Comparison of ENCODE assay signal across 29 mouse cellular contexts in genomic region chr11:7179276-7179675, GRCm38 (mm10). TPM values are rescaled to one million over a fixed set of nuclear protein-coding genes. Genes with fewer than 3 reads are reported as not detected.
DNase-seq lines count a peak whose midpoint lies in the region; ATAC-seq lines count a peak whose summit lies in the region.
"Had no signal": no experiment of that assay in that cellular context is flagged by ENCODE, and none has a peak within 500 bp of the region (broad histone marks: within the 10 kb centered on the region; RNA-seq: fewer than 3 reads in every experiment).

No protein-coding gene starts in this region.

- 44% methylated on average over 2 of the region's 2 CpGs for WGBS in lung, embryonic 16.5 days
- WGBS in intestine, embryonic 15.5 days = 64% methylated on average over 2 of the region's 2 CpGs
- 69% methylated on average over 2 of the region's 2 CpGs for whole genome bisulfite sequencing in stomach, embryonic 16.5 days

- H3K9me3 ChIP-seq in lung, embryonic 16.5 days (ENCODE audit: control insufficient read depth, low read length) = no peaks in the 10 kb centered on the region
- H3K9me3 ChIP-seq in intestine, embryonic 15.5 days = no peaks in the 10 kb centered on the region
- no peaks in the 10 kb centered on the region for H3K9me3 ChIP-seq in stomach, embryonic 16.5 days (replicated peaks; ENCODE audit: control insufficient read depth, low read length)
- H3K9me3 ChIP-seq: forebrain, embryonic 10.5 days; forebrain, embryonic 13.5 days; heart, embryonic 10.5 days; heart, embryonic 13.5 days had no signal

- no peaks in the 10 kb centered on the region for H3K27me3 ChIP-seq in lung, embryonic 16.5 days (ENCODE audit: control insufficient read depth, insufficient read depth, low read depth, low read length)
- no peaks in the 10 kb centered on the region for H3K27me3 ChIP-seq in intestine, embryonic 15.5 days (replicated peaks)
- H3K27me3 ChIP-seq in stomach, embryonic 16.5 days (ENCODE audit: control insufficient read depth, insufficient read depth, low read length) = no peaks in the 10 kb centered on the region
- H3K27me3 ChIP-seq: forebrain, embryonic 13.5 days; heart, embryonic 13.5 days had no signal

- H3K9ac ChIP-seq in lung, embryonic 16.5 days (ENCODE audit: low read length) = no peak overlapping the region
- no peak overlapping the region for H3K9ac ChIP-seq in intestine, embryonic 15.5 days
- no peak overlapping the region for H3K9ac ChIP-seq in stomach, embryonic 16.5 days (ENCODE audit: low read length)
- H3K9ac ChIP-seq: forebrain, embryonic 13.5 days; heart, embryonic 13.5 days; hindbrain, embryonic 14.5 days had no signal

- H3K4me3 ChIP-seq in lung, embryonic 16.5 days (ENCODE audit: low read length) = no peak overlapping the region
- no peak overlapping the region for H3K4me3 ChIP-seq in intestine, embryonic 15.5 days (replicated peaks)
- no peak overlapping the region for H3K4me3 ChIP-seq in stomach, embryonic 16.5 days (replicated peaks; ENCODE audit: low read length)
- H3K4me3 ChIP-seq: forebrain, embryonic 10.5 days; forebrain, embryonic 13.5 days; heart, adult 2 months; heart, embryonic 10.5 days; heart, embryonic 13.5 days had no signal

- no peak for ATAC-seq in lung, embryonic 16.5 days (ENCODE audit: low read depth)
- ATAC-seq in intestine, embryonic 15.5 days = peak; percentile 71
- ATAC-seq in stomach, embryonic 16.5 days (ENCODE audit: insufficient read depth, low FRiP score) = peak; percentile 50; the same call in 1 of the 2 replicates
- ATAC-seq: activated CD4-positive, CD25-positive, alpha-beta regulatory T cell, adult 4 months; forebrain, embryonic 13.5 days; forebrain, embryonic 16.5 days had no signal

- no peaks in the 10 kb centered on the region for H3K36me3 ChIP-seq in lung, embryonic 16.5 days (ENCODE audit: control insufficient read depth, insufficient read depth, low read length)
- no peaks in the 10 kb centered on the region for H3K36me3 ChIP-seq in intestine, embryonic 15.5 days
- H3K36me3 ChIP-seq in stomach, embryonic 16.5 days (ENCODE audit: control insufficient read depth, insufficient read depth, low read length) = no peaks in the 10 kb centered on the region
- H3K36me3 ChIP-seq: forebrain, embryonic 10.5 days; heart, embryonic 10.5 days; heart, embryonic 13.5 days had no signal

- 0 out of 2 replicates have a peak overlapping the region, but pooled peaks have one; percentile 53 for H3K27ac ChIP-seq in lung, embryonic 16.5 days (ENCODE audit: low read length)
- H3K27ac ChIP-seq in intestine, embryonic 15.5 days = no peak overlapping the region
- H3K27ac ChIP-seq in stomach, embryonic 16.5 days (ENCODE audit: low read length) = no peak overlapping the region
- H3K27ac ChIP-seq: forebrain, embryonic 10.5 days; forebrain, embryonic 13.5 days; heart, adult 2 months; heart, embryonic 10.5 days; heart, embryonic 13.5 days; hindbrain, embryonic 14.5 days had no signal

- peak; percentile 3 for DNase-seq in cerebellum, adult 9-10 months
- no peak for DNase-seq in cerebellum, adult 18-20 months
- no peak for DNase-seq in lung, postnatal 10 days
- no peak for DNase-seq in kidney, postnatal 14 days
- no peak for DNase-seq in cerebellum, adult 8-10 months
- DNase-seq: adrenal gland, adult 8-10 months; adrenal gland, postnatal 25 days; cerebellum, adult 11-12 months; cerebellum, postnatal 10 days; gastrocnemius, postnatal 10 days; gastrocnemius, postnatal 36 days; heart, adult 2 months; heart, postnatal 14 days; heart, postnatal 4 days had no signal

- H3K4me2 ChIP-seq in lung, embryonic 16.5 days (ENCODE audit: low read depth, low read length) = no peak overlapping the region
- no peak overlapping the region for H3K4me2 ChIP-seq in intestine, embryonic 15.5 days (replicated peaks)
- no peak overlapping the region for H3K4me2 ChIP-seq in stomach, embryonic 16.5 days (ENCODE audit: low read depth, low read length)
- H3K4me2 ChIP-seq: forebrain, embryonic 13.5 days; heart, embryonic 13.5 days; hindbrain, embryonic 14.5 days had no signal

- H3K4me1 ChIP-seq in lung, embryonic 16.5 days (replicated peaks; ENCODE audit: control insufficient read depth, insufficient read depth, low read length) = peaks cover 4% of the 10 kb centered on the region; the same call in 1 of the 2 replicates
- H3K4me1 ChIP-seq in intestine, embryonic 15.5 days (replicated peaks) = no peaks in the 10 kb centered on the region
- H3K4me1 ChIP-seq in stomach, embryonic 16.5 days (ENCODE audit: control insufficient read depth, insufficient read depth, low read length) = no peaks in the 10 kb centered on the region
- H3K4me1 ChIP-seq: heart, embryonic 10.5 days had no signal

RNA-seq across cellular contexts. Expression of gene Gm11985, which starts 9.1 kb away (rescaled TPM):
- 0.15 TPM in 1 of 2 replicates, not detected in the other for polyA plus RNA-seq in lung, embryonic 16.5 days (2015; fragmentation: Nextera tagmentation; extraction: Ambion mirVana)
- not detected in 2 replicates for polyA plus RNA-seq in intestine, embryonic 15.5 days (2015; fragmentation: Nextera tagmentation; extraction: Ambion mirVana)
- not detected in 2 replicates for polyA plus RNA-seq in stomach, embryonic 16.5 days (2015; fragmentation: Nextera tagmentation; extraction: Ambion mirVana)
- polyA plus RNA-seq: activated CD4-positive, CD25-positive, alpha-beta regulatory T cell, adult 4 months; brain, embryonic 14.5 days; embryonic facial prominence, embryonic 11.5 days; embryonic facial prominence, embryonic 14.5 days; forebrain, embryonic 10.5 days; forebrain, embryonic 13.5 days; forebrain, embryonic 16.5 days; heart, adult 2 months; heart, embryonic 13.5 days; heart, embryonic 16.5 days; hindbrain, embryonic 11.5 days; hindbrain, embryonic 14.5 days had no signal

RNA-seq across cellular contexts. Expression of gene Igfbp1, which starts 18.3 kb away (rescaled TPM):
- polyA plus RNA-seq in lung, embryonic 16.5 days (2015; fragmentation: Nextera tagmentation; extraction: Ambion mirVana) = 0.58 and 3.4 TPM in 2 replicates
- polyA plus RNA-seq in intestine, embryonic 15.5 days (2015; fragmentation: Nextera tagmentation; extraction: Ambion mirVana) = 3.2 and 9.4 TPM in 2 replicates
- polyA plus RNA-seq in stomach, embryonic 16.5 days (2015; fragmentation: Nextera tagmentation; extraction: Ambion mirVana) = 5.8 and 8.5 TPM in 2 replicates
- polyA plus RNA-seq: activated CD4-positive, CD25-positive, alpha-beta regulatory T cell, adult 4 months; heart, adult 2 months; hindbrain, embryonic 14.5 days had no signal

RNA-seq across cellular contexts. Expression of gene Igfbp3, which starts 34.4 kb away (rescaled TPM):
- polyA plus RNA-seq in lung, embryonic 16.5 days (2015; fragmentation: Nextera tagmentation; extraction: Ambion mirVana) = 14.8 and 16.4 TPM in 2 replicates
- polyA plus RNA-seq in intestine, embryonic 15.5 days (2015; fragmentation: Nextera tagmentation; extraction: Ambion mirVana) = 41.4 and 46.0 TPM in 2 replicates
- 41.4 and 50.8 TPM in 2 replicates for polyA plus RNA-seq in stomach, embryonic 16.5 days (2015; fragmentation: Nextera tagmentation; extraction: Ambion mirVana)
- polyA plus RNA-seq: activated CD4-positive, CD25-positive, alpha-beta regulatory T cell, adult 4 months had no signal
